Mouse (Mus musculus): ENCODE results near the gene Atad2b. TPM values are rescaled to one million over a fixed set of nuclear protein-coding genes. Genes with fewer than 3 reads are reported as not detected.
"Not testable (repeated sequence)": the region's sequence is repeated elsewhere in the genome, so short reads cannot be mapped to it uniquely, and the experiment has no call there.

Gene Atad2b
- polyA plus RNA-seq, 1 experiment from 2014 or later = 21.8 TPM

GRCm38 (mm10) chr12:4878296-4878783 lies 38.8 kb upstream of the Atad2b start:
- no peaks in the 10 kb centered on the region for H3K9me3 ChIP-seq (ENCODE audit: control insufficient read depth, low read length)
- no peak overlapping the region for H3K4me2 ChIP-seq (replicated peaks; ENCODE audit: low read depth, low read length)
- ATAC-seq (ENCODE audit: low FRiP score, low TSS enrichment) = no peak
- no peak overlapping the region for H3K27ac ChIP-seq (ENCODE audit: low read depth, low read length)
- H3K36me3 ChIP-seq (ENCODE audit: control insufficient read depth, insufficient read depth, low read length) = peaks cover 12% of the 10 kb centered on the region; the same call in 1 of the 2 replicates
- H3K9ac ChIP-seq (ENCODE audit: low read depth, low read length) = no peak overlapping the region
- H3K27me3 ChIP-seq (ENCODE audit: control insufficient read depth, insufficient read depth, low read length) = no peaks in the 10 kb centered on the region
- no peaks in the 10 kb centered on the region for H3K4me1 ChIP-seq (ENCODE audit: control insufficient read depth, insufficient read depth, low read length)
- no peak overlapping the region for H3K4me3 ChIP-seq (ENCODE audit: low read length)
- WGBS = 88% methylated on average over 9 of the region's 9 CpGs

DNA sequence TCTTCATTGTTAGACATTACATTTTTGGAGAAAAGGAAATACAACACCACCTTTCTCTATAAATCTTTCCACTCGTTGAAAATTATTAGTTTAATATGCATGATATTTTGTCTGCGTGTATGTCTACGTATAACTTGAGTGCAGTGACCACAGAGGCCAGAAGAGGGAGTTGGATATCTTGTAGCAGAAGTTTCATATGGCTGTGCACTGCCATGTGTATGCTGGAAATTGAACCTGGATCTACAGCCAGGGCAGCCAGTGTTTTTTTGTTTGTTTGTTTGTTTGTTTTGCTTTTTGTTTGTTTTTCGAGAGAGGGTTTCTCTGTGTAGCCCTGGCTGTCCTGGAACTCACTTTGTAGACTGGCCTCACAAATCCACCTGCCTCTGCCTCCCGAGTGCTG lies 38.1 kb upstream of the Atad2b start:
- H3K4me1 ChIP-seq (ENCODE audit: control insufficient read depth, insufficient read depth, low read length) = no peaks in the 10 kb centered on the region
- 97% methylated on average over 5 of the region's 5 CpGs for WGBS
- H3K36me3 ChIP-seq (ENCODE audit: control insufficient read depth, insufficient read depth, low read length) = peaks cover 12% of the 10 kb centered on the region; the same call in 1 of the 2 replicates
- H3K4me3 ChIP-seq (ENCODE audit: low read length) = no peak overlapping the region
- H3K27me3 ChIP-seq (ENCODE audit: control insufficient read depth, insufficient read depth, low read length) = no peaks in the 10 kb centered on the region
- H3K4me2 ChIP-seq (replicated peaks; ENCODE audit: low read depth, low read length) = no peak overlapping the region
- no peak overlapping the region for H3K9ac ChIP-seq (ENCODE audit: low read depth, low read length)
- no peak overlapping the region for H3K27ac ChIP-seq (ENCODE audit: low read depth, low read length)
- H3K9me3 ChIP-seq (ENCODE audit: control insufficient read depth, low read length) = no peaks in the 10 kb centered on the region
- no peak for ATAC-seq (ENCODE audit: low FRiP score, low TSS enrichment)

DNA sequence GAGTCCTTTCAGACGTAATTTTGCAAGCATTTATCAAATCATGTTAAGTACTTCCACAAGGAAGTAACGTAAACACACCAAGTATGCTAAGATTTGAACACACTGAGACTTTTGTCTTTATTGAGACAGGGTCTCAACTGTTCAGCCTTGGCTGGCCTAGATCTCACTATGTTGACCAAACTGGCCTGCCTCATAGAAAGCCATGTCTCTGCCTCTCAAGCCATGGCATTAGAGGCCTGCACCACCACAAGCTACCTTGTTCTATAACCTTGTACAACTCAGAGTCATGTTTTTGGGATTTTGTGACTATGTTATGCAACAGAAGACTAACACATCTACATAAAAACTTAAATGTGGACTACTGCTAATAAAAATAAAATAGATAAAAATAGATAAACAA lies 35.1 kb upstream of the Atad2b start:
- Histone ChIP-seq H3K9ac (ENCODE audit: low read depth, low read length) (no peak overlapping the region), H3K36me3 (ENCODE audit: control insufficient read depth, insufficient read depth, low read length) (peaks cover 15% of the 10 kb centered on the region; the same call in 1 of the 2 replicates), H3K9me3 (ENCODE audit: control insufficient read depth, low read length) (no peaks in the 10 kb centered on the region), H3K27ac (ENCODE audit: low read depth, low read length) (no peak overlapping the region), H3K27me3 (ENCODE audit: control insufficient read depth, insufficient read depth, low read length) (no peaks in the 10 kb centered on the region), H3K4me1 (ENCODE audit: control insufficient read depth, insufficient read depth, low read length) (no peaks in the 10 kb centered on the region), H3K4me3 (ENCODE audit: low read length) (no peak overlapping the region), H3K4me2 (replicated peaks; ENCODE audit: low read depth, low read length) (no peak overlapping the region)
- ATAC-seq (ENCODE audit: low FRiP score, low TSS enrichment) = no peak
- WGBS = 92% methylated on average over 2 of the region's 2 CpGs

DNA sequence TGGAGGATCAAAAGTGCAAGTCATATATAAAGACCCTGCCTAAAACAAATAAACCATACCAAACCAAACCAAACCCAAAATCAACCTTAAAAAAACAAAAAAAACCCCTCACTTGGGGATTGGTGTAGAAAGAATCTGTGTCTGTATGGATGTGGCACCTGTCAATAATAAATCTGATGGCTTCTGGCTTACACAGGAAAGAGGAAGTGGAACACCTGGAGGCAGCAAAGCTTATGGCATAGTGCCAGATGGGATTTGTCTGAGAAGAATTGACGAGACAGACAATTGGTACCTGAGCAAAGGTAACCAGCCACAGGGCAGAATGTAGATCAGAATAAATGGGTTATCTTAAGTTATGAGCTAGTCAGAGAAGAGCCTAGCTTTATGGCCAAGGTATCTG lies 32.1 kb upstream of the Atad2b start:
- Histone ChIP-seq H3K4me2 (replicated peaks; ENCODE audit: low read depth, low read length) (no peak overlapping the region), H3K27me3 (ENCODE audit: control insufficient read depth, insufficient read depth, low read length) (no peaks in the 10 kb centered on the region), H3K9me3 (ENCODE audit: control insufficient read depth, low read length) (no peaks in the 10 kb centered on the region), H3K4me1 (ENCODE audit: control insufficient read depth, insufficient read depth, low read length) (no peaks in the 10 kb centered on the region), H3K9ac (ENCODE audit: low read depth, low read length) (no peak overlapping the region), H3K27ac (ENCODE audit: low read depth, low read length) (no peak overlapping the region), H3K36me3 (ENCODE audit: control insufficient read depth, insufficient read depth, low read length) (peaks cover 15% of the 10 kb centered on the region; the same call in 1 of the 2 replicates), H3K4me3 (ENCODE audit: low read length) (no peak overlapping the region)
- ATAC-seq (ENCODE audit: low FRiP score, low TSS enrichment) = no peak
- 64% methylated on average over 1 of the region's 1 CpGs for WGBS

DNA sequence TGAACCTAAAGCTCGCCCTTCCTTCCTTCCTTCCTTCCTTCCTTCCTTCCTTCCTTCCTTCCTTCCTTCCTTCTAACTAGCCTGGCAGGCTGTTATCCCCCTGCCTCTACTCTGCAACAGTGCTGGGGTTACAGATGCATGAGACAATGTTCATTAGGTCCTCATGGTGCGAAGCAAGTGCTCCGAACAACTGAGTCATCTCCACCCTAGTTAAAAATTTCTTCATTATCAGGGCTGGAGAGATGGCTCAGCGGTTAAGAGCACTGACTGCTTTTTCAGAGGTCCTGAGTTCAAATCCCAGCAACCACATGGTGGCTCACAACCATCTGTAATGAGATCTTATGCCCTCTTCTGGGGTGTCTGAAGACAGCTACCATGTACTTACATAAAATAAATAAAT lies 30.6 kb upstream of the Atad2b start:
- peaks cover 15% of the 10 kb centered on the region; the same call in 1 of the 2 replicates for H3K36me3 ChIP-seq (ENCODE audit: control insufficient read depth, insufficient read depth, low read length)
- not testable (repeated sequence) for H3K4me3 ChIP-seq (ENCODE audit: low read length); H3K4me2 ChIP-seq (replicated peaks; ENCODE audit: low read depth, low read length); H3K4me1 ChIP-seq (ENCODE audit: control insufficient read depth, insufficient read depth, low read length); H3K9me3 ChIP-seq (ENCODE audit: control insufficient read depth, low read length); ATAC-seq (ENCODE audit: low FRiP score, low TSS enrichment); H3K27ac ChIP-seq (ENCODE audit: low read depth, low read length); H3K27me3 ChIP-seq (ENCODE audit: control insufficient read depth, insufficient read depth, low read length); H3K9ac ChIP-seq (ENCODE audit: low read depth, low read length)
- 93% methylated on average over 4 of the region's 4 CpGs for WGBS

- no peak for ATAC-seq (ENCODE audit: low FRiP score, low TSS enrichment)
- no peak overlapping the region for H3K9ac ChIP-seq (ENCODE audit: low read depth, low read length)
- no peaks in the 10 kb centered on the region for H3K27me3 ChIP-seq (ENCODE audit: control insufficient read depth, insufficient read depth, low read length)
- no peak overlapping the region for H3K4me2 ChIP-seq (replicated peaks; ENCODE audit: low read depth, low read length)
- H3K4me1 ChIP-seq (ENCODE audit: control insufficient read depth, insufficient read depth, low read length) = no peaks in the 10 kb centered on the region
- no peaks in the 10 kb centered on the region for H3K9me3 ChIP-seq (ENCODE audit: control insufficient read depth, low read length)
- H3K36me3 ChIP-seq (ENCODE audit: control insufficient read depth, insufficient read depth, low read length) = peaks cover 11% of the 10 kb centered on the region; the same call in 1 of the 2 replicates
- H3K27ac ChIP-seq (ENCODE audit: low read depth, low read length) = no peak overlapping the region
- no peak overlapping the region for H3K4me3 ChIP-seq (ENCODE audit: low read length)
Measured at GRCm38 (mm10) chr12:4888739-4889138, 28.4 kb upstream of the Atad2b start.

GRCm38 (mm10) chr12:4889251-4889650 lies 27.9 kb upstream of the Atad2b start:
- H3K27me3 ChIP-seq (ENCODE audit: control insufficient read depth, insufficient read depth, low read length) = no peaks in the 10 kb centered on the region
- H3K4me3 ChIP-seq (ENCODE audit: low read length) = no peak overlapping the region
- no peak overlapping the region for H3K27ac ChIP-seq (ENCODE audit: low read depth, low read length)
- H3K36me3 ChIP-seq (ENCODE audit: control insufficient read depth, insufficient read depth, low read length) = peaks cover 11% of the 10 kb centered on the region; the same call in 1 of the 2 replicates
- H3K4me2 ChIP-seq (replicated peaks; ENCODE audit: low read depth, low read length) = no peak overlapping the region
- H3K9ac ChIP-seq (ENCODE audit: low read depth, low read length) = no peak overlapping the region
- WGBS = 99% methylated on average over 2 of the region's 2 CpGs
- no peaks in the 10 kb centered on the region for H3K9me3 ChIP-seq (ENCODE audit: control insufficient read depth, low read length)
- no peak for ATAC-seq (ENCODE audit: low FRiP score, low TSS enrichment)
- no peaks in the 10 kb centered on the region for H3K4me1 ChIP-seq (ENCODE audit: control insufficient read depth, insufficient read depth, low read length)

GRCm38 (mm10) chr12:4889891-4890290 lies 27.3 kb upstream of the Atad2b start:
- Histone ChIP-seq H3K27ac (ENCODE audit: low read depth, low read length) (no peak overlapping the region), H3K9ac (ENCODE audit: low read depth, low read length) (no peak overlapping the region), H3K4me3 (ENCODE audit: low read length) (no peak overlapping the region), H3K36me3 (ENCODE audit: control insufficient read depth, insufficient read depth, low read length) (peaks cover 11% of the 10 kb centered on the region; the same call in 1 of the 2 replicates), H3K4me1 (ENCODE audit: control insufficient read depth, insufficient read depth, low read length) (no peaks in the 10 kb centered on the region), H3K4me2 (replicated peaks; ENCODE audit: low read depth, low read length) (no peak overlapping the region), H3K9me3 (ENCODE audit: control insufficient read depth, low read length) (no peaks in the 10 kb centered on the region), H3K27me3 (ENCODE audit: control insufficient read depth, insufficient read depth, low read length) (no peaks in the 10 kb centered on the region)
- no peak for ATAC-seq (ENCODE audit: low FRiP score, low TSS enrichment)
- WGBS = 93% methylated on average over 1 of the region's 1 CpGs

DNA sequence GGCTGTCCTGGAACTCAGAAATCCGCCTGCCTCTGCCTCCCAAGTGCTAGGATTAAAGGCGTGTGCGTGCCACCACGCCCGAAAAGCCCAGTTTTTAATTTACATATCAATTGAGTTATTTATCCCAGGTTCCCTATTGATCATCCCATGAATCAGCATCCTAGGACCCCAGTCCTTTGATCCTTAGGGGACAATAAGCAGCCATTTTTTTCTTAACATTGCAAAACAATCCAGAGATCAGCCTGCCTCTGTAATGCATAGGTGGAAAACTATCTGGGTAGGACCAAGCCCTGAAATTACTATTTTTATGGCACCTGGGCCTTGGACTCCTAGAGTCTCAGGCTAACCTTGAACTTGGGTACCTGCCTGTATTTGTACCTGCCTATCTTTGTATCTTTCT lies 19.1 kb upstream of the Atad2b start:
- no peak overlapping the region for H3K4me3 ChIP-seq (ENCODE audit: low read length)
- no peaks in the 10 kb centered on the region for H3K4me1 ChIP-seq (ENCODE audit: control insufficient read depth, insufficient read depth, low read length)
- no peaks in the 10 kb centered on the region for H3K27me3 ChIP-seq (ENCODE audit: control insufficient read depth, insufficient read depth, low read length)
- 90% methylated on average over 5 of the region's 5 CpGs for WGBS
- no peak overlapping the region for H3K4me2 ChIP-seq (replicated peaks; ENCODE audit: low read depth, low read length)
- H3K27ac ChIP-seq (ENCODE audit: low read depth, low read length) = no peak overlapping the region
- no peak for ATAC-seq (ENCODE audit: low FRiP score, low TSS enrichment)
- H3K36me3 ChIP-seq (ENCODE audit: control insufficient read depth, insufficient read depth, low read length) = peaks cover 4% of the 10 kb centered on the region; the same call in 1 of the 2 replicates
- H3K9me3 ChIP-seq (ENCODE audit: control insufficient read depth, low read length) = no peaks in the 10 kb centered on the region
- H3K9ac ChIP-seq (ENCODE audit: low read depth, low read length) = no peak overlapping the region

All from kidney, embryonic 14.5 days (tissue).